Mouse (Mus musculus) embryonic facial prominence, embryonic 12.5 days (tissue): ENCODE measurements around the gene Ltb4r1. TPM values are rescaled to one million over a fixed set of nuclear protein-coding genes. Genes with fewer than 3 reads are reported as not detected.

Experiments
- ATAC-seq: fragments of 200-750 bp; cut with Nextera tagmentation; 2 replicates; pipeline ENCODE4 v1.8.0; 2017; ENCODE audit not compliant: insufficient number of reproducible peaks, insufficient read depth, low FRiP score, low TSS enrichment
- H3K27ac ChIP-seq: fragments of 300-500 bp; sonication (generic); 2 replicates; pipeline ENCODE4 v1.5.1; 2016; ENCODE audit warnings: mild to moderate bottlenecking
- H3K27me3 ChIP-seq: fragments of 300-500 bp; sonication (generic); 2 replicates; pipeline ENCODE4 v1.6.1; 2016; ENCODE audit warnings: mild to moderate bottlenecking, moderate library complexity
- H3K36me3 ChIP-seq: fragments of 300-500 bp; sonication (generic); 2 replicates; pipeline ENCODE4 v1.6.1; 2016; ENCODE audit warnings: mild to moderate bottlenecking
- H3K4me1 ChIP-seq: fragments of 300-500 bp; sonication (generic); 2 replicates; pipeline ENCODE4 v1.6.1; 2016
- H3K4me2 ChIP-seq: fragments of 300-500 bp; sonication (generic); replicated peaks from 2 replicates; pipeline ENCODE4 v1.6.1; 2016; ENCODE audit warnings: mild to moderate bottlenecking, moderate library complexity
- H3K4me3 ChIP-seq: fragments of 300-500 bp; sonication (generic); 2 replicates; pipeline ENCODE4 v1.5.1; 2016; ENCODE audit warnings: mild to moderate bottlenecking
- H3K9ac ChIP-seq: fragments of 300-500 bp; sonication (generic); 2 replicates; pipeline ENCODE4 v1.6.1; 2016; ENCODE audit warnings: mild to moderate bottlenecking, moderate library complexity
- H3K9me3 ChIP-seq: fragments of 300-500 bp; sonication (generic); 2 replicates; pipeline ENCODE4 v1.6.1; 2016; ENCODE audit warnings: mild to moderate bottlenecking, moderate library complexity
- WGBS: fragments of 180-500 bp; shearing (Covaris S2); methylation state at CpG from one replicate; pipeline ENCODE4 v1.1.7; 2016; 5-methylcytosine and 5-hydroxymethylcytosine counted together
- polyA plus RNA-seq: library from polyadenylated mRNA; unstranded; fragments of >200 nt; fragmentation: Nextera tagmentation; extraction: Ambion mirVana; gene quantifications from 2 replicates; pipeline ENCODE4 v1.2.1, GENCODE M21; 2016

Ltb4r1 gene
- 0.48 and 0.60 TPM in 2 replicates for polyA plus RNA-seq

DNA sequence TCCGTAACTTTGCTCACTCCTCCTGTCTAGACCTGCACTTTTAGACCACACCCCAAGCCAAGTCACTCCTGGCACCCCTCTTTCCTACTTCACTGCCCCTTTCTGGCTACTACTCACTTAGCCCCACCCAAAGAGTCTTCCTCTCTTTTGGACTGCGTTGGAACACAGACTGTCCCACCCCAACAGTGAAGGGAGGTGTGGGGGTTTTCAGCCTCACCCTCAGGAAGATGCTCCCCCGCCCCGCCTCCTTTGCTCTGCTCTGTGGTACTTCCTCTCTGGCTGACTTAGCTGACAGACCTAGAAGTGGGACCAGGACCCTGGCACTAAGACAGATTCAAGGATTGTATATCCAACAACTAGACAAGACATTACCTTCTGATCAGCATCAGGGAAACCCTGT is at the start of gene Ltb4r1:
Gene Ltb4r1, plus strand, starts transcription at position 267 of the 400 bp plus-strand sequence.
- no peaks in the 10 kb centered on the region for H3K9me3 ChIP-seq
- no peak within 1 kb of the TSS for H3K27ac ChIP-seq
- no peak within 1 kb of the TSS for H3K4me3 ChIP-seq
- H3K36me3 ChIP-seq = no peaks in the 10 kb centered on the region
- H3K4me2 ChIP-seq = no peak within 1 kb of the TSS
- H3K9ac ChIP-seq = no peak within 1 kb of the TSS
- no peak for ATAC-seq
- WGBS = 70% methylated on average over 4 of the region's 4 CpGs
- H3K4me1 ChIP-seq = peaks cover 10% of the 10 kb centered on the region
- H3K27me3 ChIP-seq = peaks cover 74% of the 10 kb centered on the region

- Histone ChIP-seq H3K9ac (no peak overlapping the region), H3K9me3 (no peaks in the 10 kb centered on the region), H3K4me1 (0 out of 2 replicates have a peak, but pooled peaks cover 7% of the 10 kb centered on the region), H3K4me3 (no peak overlapping the region), H3K27me3 (peaks cover 22% of the 10 kb centered on the region), H3K4me2 (no peak overlapping the region), H3K27ac (no peak overlapping the region), H3K36me3 (peaks cover 25% of the 10 kb centered on the region; the same call in 1 of the 2 replicates)
- no peak for ATAC-seq
- WGBS = 90% methylated on average over 6 of the region's 6 CpGs
These were observed 49.5 kb upstream of the Ltb4r1 start for GRCm38 (mm10) chr14:55716271-55716670.

- 46% methylated on average over 8 of the region's 8 CpGs for WGBS
- H3K27me3 ChIP-seq = peaks cover 22% of the 10 kb centered on the region
- H3K9me3 ChIP-seq = no peaks in the 10 kb centered on the region
- H3K4me2 ChIP-seq = no peak overlapping the region
- no peak overlapping the region for H3K4me3 ChIP-seq
- no peak overlapping the region for H3K9ac ChIP-seq
- 0 out of 2 replicates have a peak, but pooled peaks cover 10% of the 10 kb centered on the region for H3K4me1 ChIP-seq
- no peak overlapping the region for H3K27ac ChIP-seq
- no peak for ATAC-seq
- H3K36me3 ChIP-seq = peaks cover 25% of the 10 kb centered on the region; the same call in 1 of the 2 replicates
These were observed 48.9 kb upstream of the Ltb4r1 start for GRCm38 (mm10) chr14:55716884-55717283.

GRCm38 (mm10) chr14:55719737-55720136 is 46.0 kb upstream of the Ltb4r1 start:
- no peaks in the 10 kb centered on the region for H3K27me3 ChIP-seq
- H3K27ac ChIP-seq = no peak overlapping the region
- no peak for ATAC-seq
- H3K9ac ChIP-seq = no peak overlapping the region
- WGBS = 88% methylated on average over 6 of the region's 6 CpGs
- H3K4me3 ChIP-seq = no peak overlapping the region
- no peaks in the 10 kb centered on the region for H3K9me3 ChIP-seq
- peaks cover 25% of the 10 kb centered on the region; the same call in 1 of the 2 replicates for H3K36me3 ChIP-seq
- H3K4me2 ChIP-seq = no peak overlapping the region
- H3K4me1 ChIP-seq = 0 out of 2 replicates have a peak, but pooled peaks cover 4% of the 10 kb centered on the region

- Histone ChIP-seq H3K27ac (no peak overlapping the region), H3K9ac (peak overlapping the region; percentile 64), H3K4me1 (0 out of 2 replicates have a peak, but pooled peaks cover 4% of the 10 kb centered on the region), H3K4me3 (no peak overlapping the region), H3K27me3 (no peaks in the 10 kb centered on the region), H3K4me2 (no peak overlapping the region), H3K9me3 (no peaks in the 10 kb centered on the region), H3K36me3 (peaks cover 25% of the 10 kb centered on the region; the same call in 1 of the 2 replicates)
- ATAC-seq = no peak
- 95% methylated on average over 12 of the region's 12 CpGs for WGBS
These were observed 45.1 kb upstream of the Ltb4r1 start for GRCm38 (mm10) chr14:55720666-55721065.

GRCm38 (mm10) chr14:55721076-55721475 is 44.7 kb upstream of the Ltb4r1 start:
- Histone ChIP-seq H3K36me3 (peaks cover 24% of the 10 kb centered on the region; the same call in 1 of the 2 replicates), H3K4me1 (0 out of 2 replicates have a peak, but pooled peaks cover 4% of the 10 kb centered on the region), H3K9ac (peak overlapping the region; percentile 64; the same call in 1 of the 2 replicates), H3K27me3 (no peaks in the 10 kb centered on the region), H3K4me2 (peak overlapping the region; percentile 66), H3K4me3 (peak overlapping the region; percentile 66), H3K9me3 (no peaks in the 10 kb centered on the region), H3K27ac (no peak overlapping the region)
- 75% methylated on average over 6 of the region's 6 CpGs for WGBS
- no peak for ATAC-seq

GRCm38 (mm10) chr14:55721700-55722437 is 43.9 kb upstream of the Ltb4r1 start, which contains the start of gene Rabggta:
Gene Rabggta (minus strand): TSS chr14:55722263.
- Histone ChIP-seq H3K36me3 (peaks cover 17% of the 10 kb centered on the region; the same call in 1 of the 2 replicates), H3K27ac (peak within 1 kb of the TSS; percentile 73), H3K9me3 (no peaks in the 10 kb centered on the region), H3K4me2 (peak within 1 kb of the TSS; percentile 66), H3K4me3 (peak within 1 kb of the TSS; percentile 66), H3K4me1 (0 out of 2 replicates have a peak, but pooled peaks cover 4% of the 10 kb centered on the region), H3K27me3 (no peaks in the 10 kb centered on the region), H3K9ac (peak within 1 kb of the TSS; percentile 64)
- WGBS = under 1% methylated on average over 50 of the region's 50 CpGs
- ATAC-seq = peak; percentile 95

DNA sequence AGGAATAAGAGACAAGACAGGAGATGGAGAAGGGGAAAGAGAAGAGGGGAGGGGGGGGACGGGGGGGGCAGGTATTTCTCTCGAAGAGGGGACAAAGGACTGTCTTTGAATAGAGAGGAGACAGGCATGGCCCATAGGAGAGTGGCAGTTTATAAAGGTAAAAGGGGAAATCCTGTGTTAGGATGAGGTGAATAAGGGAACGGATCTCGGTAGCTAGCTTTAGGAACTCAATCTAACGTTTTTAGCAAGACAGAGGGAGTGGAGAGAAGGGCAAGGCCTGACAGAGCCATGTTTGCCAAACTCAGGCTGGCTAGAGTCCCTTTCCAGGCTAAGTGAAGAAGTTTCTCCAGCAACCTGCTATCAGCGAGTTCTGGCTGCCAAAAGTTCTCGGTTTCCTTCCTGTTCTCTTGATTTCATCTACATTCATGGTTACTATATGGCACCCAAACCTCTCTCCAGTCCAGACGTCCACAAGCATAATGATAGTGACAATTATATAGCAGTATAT is 43.3 kb upstream of the Ltb4r1 start:
- Histone ChIP-seq H3K9ac (peak overlapping the region; percentile 64), H3K4me2 (peak overlapping the region; percentile 66), H3K4me1 (0 out of 2 replicates have a peak, but pooled peaks cover 4% of the 10 kb centered on the region), H3K9me3 (no peaks in the 10 kb centered on the region), H3K27me3 (no peaks in the 10 kb centered on the region), H3K4me3 (peak overlapping the region; percentile 66), H3K36me3 (peaks cover 12% of the 10 kb centered on the region; the same call in 1 of the 2 replicates), H3K27ac (0 out of 2 replicates have a peak overlapping the region, but pooled peaks have one; percentile 73)
- no peak for ATAC-seq
- 53% methylated on average over 8 of the region's 8 CpGs for WGBS

GRCm38 (mm10) chr14:55723433-55723832 is 42.3 kb upstream of the Ltb4r1 start:
- 94% methylated on average over 7 of the region's 7 CpGs for WGBS
- Histone ChIP-seq H3K27me3 (no peaks in the 10 kb centered on the region), H3K4me3 (no peak overlapping the region), H3K36me3 (peaks cover 7% of the 10 kb centered on the region; the same call in 1 of the 2 replicates), H3K4me1 (0 out of 2 replicates have a peak, but pooled peaks cover 4% of the 10 kb centered on the region), H3K4me2 (no peak overlapping the region), H3K9me3 (no peaks in the 10 kb centered on the region), H3K9ac (no peak overlapping the region), H3K27ac (no peak overlapping the region)
- ATAC-seq = no peak

- no peak for ATAC-seq
- H3K4me1 ChIP-seq = 0 out of 2 replicates have a peak, but pooled peaks cover 4% of the 10 kb centered on the region
- H3K4me2 ChIP-seq = no peak overlapping the region
- no peak overlapping the region for H3K27ac ChIP-seq
- no peaks in the 10 kb centered on the region for H3K36me3 ChIP-seq
- no peaks in the 10 kb centered on the region for H3K27me3 ChIP-seq
- no peak overlapping the region for H3K4me3 ChIP-seq
- WGBS = 67% methylated on average over 8 of the region's 8 CpGs
- no peaks in the 10 kb centered on the region for H3K9me3 ChIP-seq
- no peak overlapping the region for H3K9ac ChIP-seq
These were observed 41.3 kb upstream of the Ltb4r1 start for GRCm38 (mm10) chr14:55724411-55724871.

GRCm38 (mm10) chr14:55726261-55726660 is 39.5 kb upstream of the Ltb4r1 start:
- H3K4me2 ChIP-seq = no peak overlapping the region
- H3K4me3 ChIP-seq = no peak overlapping the region
- H3K27ac ChIP-seq = no peak overlapping the region
- H3K4me1 ChIP-seq = 0 out of 2 replicates have a peak, but pooled peaks cover 3% of the 10 kb centered on the region
- no peaks in the 10 kb centered on the region for H3K27me3 ChIP-seq
- no peaks in the 10 kb centered on the region for H3K36me3 ChIP-seq
- ATAC-seq = no peak
- no peak overlapping the region for H3K9ac ChIP-seq
- H3K9me3 ChIP-seq = no peaks in the 10 kb centered on the region
